Mouse (Mus musculus) thymus, adult 2 months (tissue): ENCODE results near the gene Olfr376.

ENCODE experiments used
- CTCF ChIP-seq: fragments of 200-500 bp; IDR thresholded peaks from 2 replicates; pipeline ENCODE4 v1.5.1; 2012; ENCODE audit warnings: mild to moderate bottlenecking, control low read depth, low read length, moderate library complexity, borderline replicate concordance; ENCODE audit not compliant: control insufficient read depth, poor library complexity, insufficient read depth; ENCODE audit errors: extremely low read depth
- POLR2A ChIP-seq: fragments of 200-500 bp; IDR thresholded peaks from 2 replicates; pipeline ENCODE4 v1.6.1; 2012; ENCODE audit warnings: mild to moderate bottlenecking, low read length, control low read depth, moderate library complexity; ENCODE audit not compliant: control insufficient read depth, poor library complexity, insufficient read depth; ENCODE audit errors: extremely low read depth

DNA sequence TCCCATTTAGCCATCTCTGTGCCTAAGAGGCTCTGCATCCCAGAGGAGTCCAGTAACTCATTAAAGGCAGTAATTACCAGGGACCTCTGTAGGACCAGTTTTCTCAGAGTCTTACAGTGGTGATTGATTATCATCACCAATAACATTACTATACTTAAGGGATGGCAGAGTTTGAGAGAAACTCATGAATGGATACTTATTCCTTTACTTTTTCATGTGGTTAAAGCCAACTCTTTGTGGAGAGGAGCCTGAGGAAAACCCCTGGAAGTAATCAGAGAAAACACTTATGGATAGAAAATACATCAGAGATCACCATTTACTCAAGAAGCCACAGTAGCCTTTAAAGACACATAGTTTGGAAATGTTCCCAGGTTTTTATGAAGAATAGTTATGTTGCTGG is 28.5 kb downstream of the Olfr376 start, which contains the start of gene Olfr1:
- TF ChIP-seq CTCF = no peak
- TF ChIP-seq POLR2A = no peak
